Mouse (Mus musculus) heart, embryonic 16.5 days (tissue): ENCODE results near the gene Ankrd33b. TPM values are rescaled to one million over a fixed set of nuclear protein-coding genes. Genes with fewer than 3 reads are reported as not detected.

ENCODE experiments used
- ATAC-seq: fragments of 200-750 bp; cut with Nextera tagmentation; replicated peaks from 2 replicates; pipeline ENCODE4 v1.8.0; 2017; ENCODE audit warnings: moderate number of reproducible peaks; ENCODE audit not compliant: insufficient read depth, low FRiP score; ENCODE audit errors: extremely low read depth
- H3K27ac ChIP-seq: fragments of 300-500 bp; sonication (generic); 2 replicates; pipeline ENCODE4 v1.5.1; 2014; ENCODE audit warnings: mild to moderate bottlenecking, low read length, control low read depth, moderate library complexity
- H3K27me3 ChIP-seq: fragments of 300-500 bp; sonication (generic); 2 replicates; pipeline ENCODE4 v1.6.1; 2014; ENCODE audit warnings: low read length, mixed read lengths; ENCODE audit not compliant: control insufficient read depth, insufficient read depth
- H3K36me3 ChIP-seq: fragments of 300-500 bp; sonication (generic); 2 replicates; pipeline ENCODE4 v1.6.1; 2014; ENCODE audit not compliant: control insufficient read depth, insufficient read depth
- H3K4me1 ChIP-seq: fragments of 300-500 bp; sonication (generic); 2 replicates; pipeline ENCODE4 v1.6.1; 2014; ENCODE audit warnings: low read length, mixed read lengths; ENCODE audit not compliant: control insufficient read depth, insufficient read depth
- H3K4me2 ChIP-seq: fragments of 300-500 bp; sonication (generic); 2 replicates; pipeline ENCODE4 v1.6.1; 2014; ENCODE audit warnings: low read depth, mild to moderate bottlenecking, control low read depth, low read length
- H3K4me3 ChIP-seq: fragments of 300-500 bp; sonication (generic); 2 replicates; pipeline ENCODE4 v1.5.1; 2014; ENCODE audit warnings: mild to moderate bottlenecking, control low read depth, low read length
- H3K9ac ChIP-seq: fragments of 300-500 bp; sonication (generic); 2 replicates; pipeline ENCODE4 v1.6.1; 2014; ENCODE audit warnings: low read length, control low read depth
- H3K9me3 ChIP-seq: fragments of 300-500 bp; sonication (generic); replicated peaks from 2 replicates; pipeline ENCODE4 v1.6.1; 2016; ENCODE audit warnings: low read length; ENCODE audit not compliant: control insufficient read depth
- WGBS: fragments of 180-500 bp; shearing (Covaris S2); extraction: QIAGEN DNeasy Blood & Tissue Kit; methylation state at CpG from one replicate; pipeline ENCODE4 v1.1.7; 2014; 5-methylcytosine and 5-hydroxymethylcytosine counted together
- polyA plus RNA-seq: library from polyadenylated mRNA; unstranded; fragments of >200 nt; fragmentation: Nextera tagmentation; extraction: Ambion mirVana; gene quantifications from 2 replicates; pipeline ENCODE4 v1.2.1, GENCODE M21; 2015

Ankrd33b gene
- polyA plus RNA-seq, 1 experiment from 2014 or later, result 5.4 TPM

- Histone ChIP-seq H3K9ac (no peak overlapping the region), H3K4me2 (no peak overlapping the region), H3K4me3 (no peak overlapping the region), H3K4me1 (peaks cover 11% of the 10 kb centered on the region), H3K36me3 (no peaks in the 10 kb centered on the region), H3K9me3 (no peaks in the 10 kb centered on the region), H3K27me3 (no peaks in the 10 kb centered on the region), H3K27ac (no peak overlapping the region)
- WGBS, result 84% methylated on average over 4 of the region's 4 CpGs
- ATAC-seq, result no peak
These were observed 60.8 kb downstream of the Ankrd33b start for GRCm38 (mm10) chr15:31306726-31307125.

- Histone ChIP-seq H3K4me3 (no peak overlapping the region), H3K36me3 (no peaks in the 10 kb centered on the region), H3K4me2 (no peak overlapping the region), H3K9ac (no peak overlapping the region), H3K4me1 (peaks cover 11% of the 10 kb centered on the region), H3K9me3 (no peaks in the 10 kb centered on the region), H3K27ac (no peak overlapping the region), H3K27me3 (no peaks in the 10 kb centered on the region)
- ATAC-seq, result no peak
- 42% methylated on average over 6 of the region's 6 CpGs for WGBS
These were observed 62.3 kb downstream of the Ankrd33b start for GRCm38 (mm10) chr15:31305181-31305580.

- 66% methylated on average over 3 of the region's 3 CpGs for WGBS
- Histone ChIP-seq H3K4me3 (no peak overlapping the region), H3K4me2 (no peak overlapping the region), H3K4me1 (peaks cover 11% of the 10 kb centered on the region), H3K9me3 (no peaks in the 10 kb centered on the region), H3K36me3 (no peaks in the 10 kb centered on the region), H3K27me3 (no peaks in the 10 kb centered on the region), H3K9ac (no peak overlapping the region), H3K27ac (no peak overlapping the region)
- ATAC-seq, result no peak
These were observed 63.2 kb downstream of the Ankrd33b start for GRCm38 (mm10) chr15:31304302-31304701.

DNA sequence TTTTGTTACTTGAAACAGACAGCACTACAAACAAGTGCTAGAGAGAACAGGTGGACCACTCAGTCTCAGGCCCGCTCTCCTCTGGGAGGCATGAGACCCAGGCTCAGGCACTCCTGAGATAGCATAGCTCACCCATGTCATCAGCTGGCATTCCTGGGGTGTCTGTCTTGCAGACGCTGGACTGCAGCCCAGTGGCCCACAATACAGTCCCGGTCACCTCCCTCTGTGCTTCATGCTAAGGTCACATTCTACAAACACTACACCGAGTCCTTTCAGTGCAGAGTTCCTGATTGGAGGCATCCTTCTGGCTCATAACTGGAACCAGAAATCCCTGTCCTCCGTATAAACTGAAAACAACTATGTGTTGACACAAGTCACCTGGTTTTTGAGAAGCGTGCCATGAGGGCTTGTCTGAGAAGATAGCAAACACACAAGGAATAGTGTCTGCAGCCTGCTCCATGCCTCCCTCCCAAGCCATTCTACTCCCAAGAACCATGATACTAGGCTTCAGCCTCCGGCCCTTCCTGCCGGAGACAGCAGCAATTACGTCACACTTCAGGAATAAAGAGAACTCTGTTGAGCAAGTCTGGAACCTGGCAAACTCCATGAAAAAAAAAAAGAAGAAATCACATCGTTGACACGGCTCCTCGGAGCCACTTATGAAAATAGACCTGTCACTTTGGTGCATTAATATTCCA is 65.1 kb downstream of the Ankrd33b start:
- ATAC-seq, result peak; percentile 88
- Histone ChIP-seq H3K9ac (no peak overlapping the region), H3K27ac (peak overlapping the region; percentile 80), H3K36me3 (no peaks in the 10 kb centered on the region), H3K27me3 (peaks cover 4% of the 10 kb centered on the region; the same call in 1 of the 2 replicates), H3K4me2 (peak overlapping the region; percentile 45), H3K9me3 (no peaks in the 10 kb centered on the region), H3K4me1 (peaks cover 17% of the 10 kb centered on the region), H3K4me3 (no peak overlapping the region; the same call in 1 of the 2 replicates)
- 15% methylated on average over 12 of the region's 12 CpGs for WGBS

- H3K9ac ChIP-seq, result no peak overlapping the region
- H3K36me3 ChIP-seq, result no peaks in the 10 kb centered on the region
- ATAC-seq, result no peak
- 61% methylated on average over 6 of the region's 6 CpGs for WGBS
- H3K27ac ChIP-seq, result no peak overlapping the region
- H3K4me1 ChIP-seq, result peaks cover 20% of the 10 kb centered on the region
- peaks cover 20% of the 10 kb centered on the region for H3K27me3 ChIP-seq
- no peak overlapping the region for H3K4me3 ChIP-seq
- no peak overlapping the region for H3K4me2 ChIP-seq
- H3K9me3 ChIP-seq, result no peaks in the 10 kb centered on the region
These were observed 68.1 kb downstream of the Ankrd33b start for GRCm38 (mm10) chr15:31299258-31299917.

DNA sequence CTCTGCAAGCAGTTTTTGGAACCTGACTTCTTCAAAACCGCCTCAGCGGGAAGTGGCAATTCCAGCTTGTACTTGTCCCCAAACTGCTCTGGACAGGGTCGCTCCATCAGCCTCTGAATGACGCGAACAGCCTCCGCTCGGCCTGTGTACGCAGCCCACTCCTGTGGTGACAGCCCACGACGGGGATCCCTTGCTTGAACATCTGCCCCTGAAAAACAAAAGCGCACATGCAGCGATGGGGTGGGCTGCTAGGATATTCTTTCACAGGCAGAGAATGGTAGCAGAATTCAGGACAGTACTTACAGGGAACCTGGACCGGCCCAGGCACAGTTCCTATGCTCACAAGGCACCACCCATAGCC is 69.8 kb downstream of the Ankrd33b start:
- no peak overlapping the region for H3K27ac ChIP-seq
- peaks cover 20% of the 10 kb centered on the region for H3K27me3 ChIP-seq
- peak overlapping the region; percentile 13; the same call in 1 of the 2 replicates for H3K4me3 ChIP-seq
- no peaks in the 10 kb centered on the region for H3K9me3 ChIP-seq
- H3K9ac ChIP-seq, result no peak overlapping the region; the same call in 1 of the 2 replicates
- ATAC-seq, result no peak
- H3K36me3 ChIP-seq, result no peaks in the 10 kb centered on the region
- peak overlapping the region; percentile 52 for H3K4me2 ChIP-seq
- H3K4me1 ChIP-seq, result peaks cover 21% of the 10 kb centered on the region
- WGBS, result 22% methylated on average over 13 of the region's 13 CpGs

DNA sequence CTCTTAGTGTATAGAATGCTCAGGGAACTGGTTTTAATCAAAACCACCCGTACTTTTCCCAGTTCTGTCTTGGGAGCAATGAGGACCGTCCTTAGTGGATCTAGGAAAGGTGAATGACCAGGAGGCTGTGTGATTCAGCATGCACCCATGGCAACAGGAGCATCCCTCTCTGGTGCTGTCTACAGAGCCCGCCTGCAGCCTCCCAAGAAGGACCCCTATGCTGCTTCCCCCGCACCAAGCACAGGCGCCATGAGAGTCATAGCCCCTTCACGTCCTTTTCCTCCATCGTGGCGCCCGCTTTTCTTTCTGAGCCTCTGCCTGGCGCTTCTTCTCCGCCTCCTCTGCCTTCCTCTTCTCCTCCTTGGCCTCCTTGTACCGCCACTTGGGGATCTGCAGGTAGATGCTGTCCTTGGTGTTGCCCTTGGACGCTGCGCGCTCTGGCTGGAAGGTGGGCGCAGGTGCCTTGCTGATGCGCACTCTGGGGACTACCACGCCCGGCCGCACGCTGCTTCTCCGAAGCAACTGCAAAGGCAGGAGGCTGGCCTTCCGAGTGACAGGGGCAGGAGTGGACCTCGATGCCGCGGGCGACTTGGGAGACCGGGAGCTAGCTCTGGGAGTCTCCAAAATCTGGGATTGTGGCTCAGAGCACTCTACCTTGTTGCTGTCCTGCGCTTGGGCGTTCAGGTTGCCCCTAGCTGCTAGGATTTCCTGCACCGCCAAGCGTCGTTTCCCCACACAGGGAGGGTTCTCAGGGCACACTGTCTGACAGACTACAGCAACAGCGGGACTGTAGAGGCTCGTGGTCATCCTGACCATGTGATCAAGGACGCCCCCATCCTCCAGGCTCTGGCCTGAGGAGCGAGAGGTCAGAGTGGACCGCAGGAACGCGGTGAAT is 70.4 kb downstream of the Ankrd33b start:
- no peak for ATAC-seq
- Histone ChIP-seq H3K27ac (no peak overlapping the region), H3K9ac (no peak overlapping the region; the same call in 1 of the 2 replicates), H3K4me1 (peaks cover 21% of the 10 kb centered on the region), H3K4me3 (peak overlapping the region; percentile 13; the same call in 1 of the 2 replicates), H3K4me2 (peak overlapping the region; percentile 52), H3K36me3 (no peaks in the 10 kb centered on the region), H3K9me3 (no peaks in the 10 kb centered on the region), H3K27me3 (peaks cover 20% of the 10 kb centered on the region)
- WGBS, result 20% methylated on average over 40 of the region's 40 CpGs

DNA sequence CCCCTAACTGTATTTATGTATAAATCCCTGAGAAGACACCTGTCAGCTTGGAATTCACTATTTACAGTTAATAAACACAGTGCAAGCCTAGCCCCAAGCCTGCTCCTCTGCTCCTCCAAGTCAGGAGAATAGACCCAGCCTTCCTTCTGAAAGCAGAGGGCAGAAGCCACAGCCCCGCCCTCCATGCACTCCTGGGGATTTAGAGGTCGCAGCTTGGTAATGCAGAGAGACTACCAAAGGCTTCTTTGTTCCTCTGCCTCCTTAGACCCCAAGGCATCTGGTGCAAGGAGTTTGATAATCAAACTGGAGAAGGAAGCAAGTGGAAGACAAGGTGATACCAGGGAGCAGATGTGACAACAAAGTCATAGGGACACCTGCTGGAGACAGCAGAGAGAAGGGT is 73.2 kb downstream of the Ankrd33b start:
- Histone ChIP-seq H3K36me3 (no peaks in the 10 kb centered on the region), H3K4me2 (no peak overlapping the region), H3K9ac (no peak overlapping the region), H3K4me3 (no peak overlapping the region), H3K27me3 (peaks cover 20% of the 10 kb centered on the region), H3K4me1 (peaks cover 19% of the 10 kb centered on the region), H3K27ac (no peak overlapping the region), H3K9me3 (no peaks in the 10 kb centered on the region)
- no peak for ATAC-seq
- WGBS, result 37% methylated on average over 2 of the region's 2 CpGs
